Mouse (Mus musculus) liver, adult 2 months (tissue): ENCODE results near the gene Cap2. TPM values are rescaled to one million over a fixed set of nuclear protein-coding genes. Genes with fewer than 3 reads are reported as not detected.

Experiments
- DNase-seq: peaks from one replicate; pipeline ENCODE4 v3.0.0-alpha.2; 2011; ENCODE audit warnings: low read depth, low spot score; ENCODE audit errors: extremely low read depth
- H3K27ac ChIP-seq: fragments of 200-500 bp; replicated peaks from 2 replicates; pipeline ENCODE4 v1.5.1; 2012; ENCODE audit warnings: low read depth, mild to moderate bottlenecking, control low read depth, inconsistent platforms, low read length; ENCODE audit not compliant: insufficient read depth
- H3K27me3 ChIP-seq: fragments of 200-500 bp; 2 replicates; pipeline ENCODE4 v1.6.1; 2012; ENCODE audit warnings: mild to moderate bottlenecking, moderate library complexity, low read length, inconsistent platforms; ENCODE audit not compliant: control insufficient read depth, insufficient read depth
- H3K36me3 ChIP-seq: fragments of 200-500 bp; 2 replicates; pipeline ENCODE4 v1.6.1; 2012; ENCODE audit warnings: low read length, inconsistent platforms; ENCODE audit not compliant: control insufficient read depth, insufficient read depth
- H3K4me1 ChIP-seq: fragments of 200-500 bp; 2 replicates; pipeline ENCODE4 v1.6.1; 2011; ENCODE audit warnings: low read length; ENCODE audit not compliant: control insufficient read depth, insufficient read depth
- H3K4me3 ChIP-seq: fragments of 200-500 bp; 2 replicates; pipeline ENCODE4 v1.5.1; 2011; ENCODE audit warnings: low read depth, mild to moderate bottlenecking, control low read depth, low read length, moderate library complexity; ENCODE audit not compliant: insufficient read depth
- H3K79me2 ChIP-seq: fragments of 200-500 bp; 2 replicates; pipeline ENCODE4 v1.6.1; 2012; ENCODE audit warnings: inconsistent platforms, mild to moderate bottlenecking, low read length, moderate library complexity; ENCODE audit not compliant: control insufficient read depth, insufficient read depth
- H3K9ac ChIP-seq: fragments of 200-500 bp; 2 replicates; pipeline ENCODE4 v1.6.1; 2012; ENCODE audit warnings: low read depth, mild to moderate bottlenecking, control low read depth, inconsistent platforms, low read length
- CTCF ChIP-seq: fragments of 200-500 bp; IDR thresholded peaks from 2 replicates; pipeline ENCODE4 v1.5.1; 2011; ENCODE audit warnings: low read depth, low read length, control low read depth
- POLR2A ChIP-seq: fragments of 200-500 bp; IDR thresholded peaks from 2 replicates; pipeline ENCODE4 v1.6.1; 2011; ENCODE audit warnings: low read length, control low read depth; ENCODE audit not compliant: insufficient read depth; ENCODE audit errors: extremely low read depth
- WGBS: fragments of 180-500 bp; shearing (Covaris S2); methylation state at CpG from one replicate; pipeline ENCODE4 v1.1.7; 2018; 5-methylcytosine and 5-hydroxymethylcytosine counted together
- polyA plus RNA-seq: library from polyadenylated mRNA; depleted of rRNA; stranded (reverse); fragments of >200 nt; gene quantifications from 2 replicates; pipeline ENCODE4 v1.2.3, GENCODE M21; 2012
- total RNA-seq: library from RNA; depleted of rRNA; stranded (reverse); fragments of >200 nt; gene quantifications from 2 replicates; pipeline ENCODE4 v1.2.3, GENCODE M21; 2014

Cap2 gene
- total and polyA plus RNA-seq, 2 experiments, result 0.09 TPM; not detected in 1

GRCm38 (mm10) chr13:46588606-46589005, 87.0 kb downstream of the Cap2 start:
- Histone ChIP-seq H3K36me3 (no peaks in the 10 kb centered on the region), H3K4me1 (no peaks in the 10 kb centered on the region), H3K27ac (no peak overlapping the region), H3K27me3 (no peaks in the 10 kb centered on the region), H3K4me3 (no peak overlapping the region), H3K79me2 (no peaks in the 10 kb centered on the region), H3K9ac (no peak overlapping the region)
- TF ChIP-seq CTCF (no peak), POLR2A (no peak)
- DNase-seq, result no peak
- WGBS, result 94% methylated on average over 5 of the region's 5 CpGs

GRCm38 (mm10) chr13:46590885-46591284, 89.2 kb downstream of the Cap2 start:
- no peak overlapping the region for H3K27ac ChIP-seq
- H3K27me3 ChIP-seq, result no peaks in the 10 kb centered on the region
- no peaks in the 10 kb centered on the region for H3K4me1 ChIP-seq
- H3K36me3 ChIP-seq, result no peaks in the 10 kb centered on the region
- 89% methylated on average over 4 of the region's 4 CpGs for WGBS
- H3K79me2 ChIP-seq, result no peaks in the 10 kb centered on the region
- H3K4me3 ChIP-seq, result no peak overlapping the region
- no peak for DNase-seq
- no peak for TF ChIP-seq CTCF
- no peak for TF ChIP-seq POLR2A
- no peak overlapping the region for H3K9ac ChIP-seq

- H3K36me3 ChIP-seq, result no peaks in the 10 kb centered on the region
- H3K79me2 ChIP-seq, result no peaks in the 10 kb centered on the region
- no peak overlapping the region for H3K4me3 ChIP-seq
- DNase-seq, result no peak
- H3K4me1 ChIP-seq, result no peaks in the 10 kb centered on the region
- no peak overlapping the region for H3K9ac ChIP-seq
- WGBS, result 87% methylated on average over 5 of the region's 5 CpGs
- H3K27me3 ChIP-seq, result no peaks in the 10 kb centered on the region
- TF ChIP-seq CTCF, result no peak
- TF ChIP-seq POLR2A, result no peak
- no peak overlapping the region for H3K27ac ChIP-seq
Observed at GRCm38 (mm10) chr13:46600694-46601093, 99.0 kb downstream of the Cap2 start.

- Histone ChIP-seq H3K4me3 (no peak overlapping the region), H3K9ac (no peak overlapping the region), H3K27me3 (no peaks in the 10 kb centered on the region), H3K36me3 (no peaks in the 10 kb centered on the region), H3K27ac (no peak overlapping the region), H3K79me2 (no peaks in the 10 kb centered on the region), H3K4me1 (no peaks in the 10 kb centered on the region)
- TF ChIP-seq CTCF (no peak), POLR2A (no peak)
- 87% methylated on average over 2 of the region's 2 CpGs for WGBS
- no peak for DNase-seq
Observed at GRCm38 (mm10) chr13:46601386-46601785, 99.7 kb downstream of the Cap2 start.

GRCm38 (mm10) chr13:46602674-46603073, 101.0 kb downstream of the Cap2 start:
- no peak overlapping the region for H3K27ac ChIP-seq
- H3K9ac ChIP-seq, result no peak overlapping the region
- H3K4me1 ChIP-seq, result no peaks in the 10 kb centered on the region
- DNase-seq, result no peak
- no peaks in the 10 kb centered on the region for H3K79me2 ChIP-seq
- 81% methylated on average over 11 of the region's 11 CpGs for WGBS
- H3K4me3 ChIP-seq, result no peak overlapping the region
- H3K27me3 ChIP-seq, result no peaks in the 10 kb centered on the region
- TF ChIP-seq CTCF (no peak), POLR2A (no peak)
- H3K36me3 ChIP-seq, result no peaks in the 10 kb centered on the region

- DNase-seq, result no peak
- Histone ChIP-seq H3K36me3 (no peaks in the 10 kb centered on the region), H3K27ac (no peak overlapping the region), H3K27me3 (no peaks in the 10 kb centered on the region), H3K4me3 (no peak overlapping the region), H3K9ac (no peak overlapping the region), H3K79me2 (no peaks in the 10 kb centered on the region), H3K4me1 (0 out of 2 replicates have a peak, but pooled peaks cover under 1% of the 10 kb centered on the region)
- WGBS, result 87% methylated on average over 3 of the region's 3 CpGs
- no peak for TF ChIP-seq CTCF
- TF ChIP-seq POLR2A, result no peak
Observed at GRCm38 (mm10) chr13:46611033-46611432, 109.4 kb downstream of the Cap2 start.
